20 mouse cellular contexts compared by ENCODE assay signal in genomic region chr16:76362982-76363381, GRCm38 (mm10). TPM values are rescaled to one million over a fixed set of nuclear protein-coding genes. Genes with fewer than 3 reads are reported as not detected.
DNase-seq lines count a peak whose midpoint lies in the region; ATAC-seq and TF ChIP-seq lines count a peak whose summit lies in the region.
"Had no signal": no experiment of that assay in that cellular context is flagged by ENCODE, and none has a peak within 500 bp of the region (broad histone marks: within the 10 kb centered on the region; RNA-seq: fewer than 3 reads in every experiment).

No protein-coding gene starts in this region.

- H3K9me3 ChIP-seq in liver, embryonic 16.5 days (replicated peaks; ENCODE audit: control insufficient read depth, low read length): no peaks in the 10 kb centered on the region
- no peaks in the 10 kb centered on the region for H3K9me3 ChIP-seq in liver, embryonic 12.5 days (replicated peaks)
- H3K9me3 ChIP-seq: embryonic facial prominence, embryonic 12.5 days; forebrain, embryonic 15.5 days; heart, embryonic 13.5 days; hindbrain, embryonic 12.5 days had no signal

- 0 out of 2 replicates have a peak overlapping the region, but pooled peaks have one; percentile 6 for H3K4me2 ChIP-seq in liver, embryonic 16.5 days (ENCODE audit: low read depth, low read length)
- H3K4me2 ChIP-seq in liver, embryonic 12.5 days: no peak overlapping the region
- H3K4me2 ChIP-seq: embryonic facial prominence, embryonic 12.5 days; forebrain, embryonic 15.5 days; heart, embryonic 13.5 days; hindbrain, embryonic 12.5 days had no signal

- H3K4me1 ChIP-seq in liver, embryonic 16.5 days (ENCODE audit: control insufficient read depth, low read depth, low read length): peaks cover 39% of the 10 kb centered on the region
- H3K4me1 ChIP-seq in liver, embryonic 12.5 days: peaks cover 85% of the 10 kb centered on the region
- peaks cover 3% of the 10 kb centered on the region for H3K4me1 ChIP-seq in bone marrow, adult 2 months (ENCODE audit: control insufficient read depth, insufficient read depth, low read length)
- H3K4me1 ChIP-seq: forebrain, embryonic 15.5 days had no signal

- DNase-seq in yolk sac, embryonic 10.5 days (ENCODE audit: low spot score): no peak
- no peak for DNase-seq in right cerebral cortex, postnatal 36 days (ENCODE audit: low spot score in 2 of 2)
- DNase-seq: adrenal gland, postnatal 25 days; cerebellum, adult 11 months; cerebellum, adult 8-10 months; cerebellum, postnatal 14 days; gastrocnemius, postnatal 14 days; heart, adult 11 months; heart, postnatal 36 days had no signal

- H3K27ac ChIP-seq in liver, embryonic 16.5 days (ENCODE audit: low read length): no peak overlapping the region
- no peak overlapping the region for H3K27ac ChIP-seq in liver, embryonic 12.5 days
- H3K27ac ChIP-seq in bone marrow, adult 2 months (ENCODE audit: control insufficient read depth, insufficient read depth, low read depth, low read length, poor library complexity): peak overlapping the region; percentile 18; the same call in 1 of the 2 replicates
- H3K27ac ChIP-seq: embryonic facial prominence, embryonic 12.5 days; forebrain, embryonic 15.5 days; heart, embryonic 13.5 days; hindbrain, embryonic 12.5 days had no signal

- TF ChIP-seq POLR2A in bone marrow, adult 2 months (IDR thresholded peaks at IDR 0.05; ENCODE audit: borderline replicate concordance, control insufficient read depth, low read depth, low read length): no peak

- no peak overlapping the region for H3K4me3 ChIP-seq in liver, embryonic 16.5 days (ENCODE audit: low read depth, low read length)
- no peak overlapping the region for H3K4me3 ChIP-seq in liver, embryonic 12.5 days
- H3K4me3 ChIP-seq in bone marrow, adult 2 months (replicated peaks; ENCODE audit: control insufficient read depth, low read depth, low read length): no peak overlapping the region
- H3K4me3 ChIP-seq: embryonic facial prominence, embryonic 12.5 days; forebrain, embryonic 15.5 days; heart, embryonic 13.5 days; hindbrain, embryonic 12.5 days had no signal

- 65% methylated on average over 12 of the region's 12 CpGs for WGBS in liver, embryonic 16.5 days (ENCODE audit: insufficient replicate concordance)
- WGBS in liver, embryonic 12.5 days (ENCODE audit: insufficient replicate concordance): 67% methylated on average over 12 of the region's 12 CpGs
- 43% methylated on average over 12 of the region's 12 CpGs for WGBS in bone marrow, adult 2 months

- no peak for TF ChIP-seq CTCF in bone marrow, adult 2 months (IDR thresholded peaks at IDR 0.05; ENCODE audit: control insufficient read depth, insufficient read depth, low read length)

- ATAC-seq in liver, embryonic 16.5 days (ENCODE audit: low read depth): no peak
- ATAC-seq in liver, embryonic 12.5 days: no peak
- ATAC-seq in hematopoietic stem cell, adult 5-6 weeks (replicated peaks in 1 of 2; ENCODE audit: insufficient read depth in 1 of 2, low FRiP score in 2 of 2, low TSS enrichment in 1 of 2, low read depth in 1 of 2, poor library complexity in 2 of 2, severe bottlenecking in 2 of 2): peak; percentile 14 to 24; a peak in 1 of 4 replicates
- ATAC-seq in monocyte, adult 5-6 weeks (replicated peaks; ENCODE audit: insufficient number of reproducible peaks, low FRiP score, low TSS enrichment, poor library complexity, severe bottlenecking): 0 out of 2 replicates have a peak, but pooled peaks have one; percentile 7
- ATAC-seq: forebrain, embryonic 15.5 days; hindbrain, embryonic 16.5 days; inflammation-experienced regulatory T-cells, adult 6 months had no signal

- no peak overlapping the region for H3K9ac ChIP-seq in liver, embryonic 16.5 days (ENCODE audit: low read depth, low read length)
- no peak overlapping the region for H3K9ac ChIP-seq in liver, embryonic 12.5 days
- H3K9ac ChIP-seq: embryonic facial prominence, embryonic 12.5 days; forebrain, embryonic 15.5 days; heart, embryonic 13.5 days; hindbrain, embryonic 12.5 days had no signal

- no peaks in the 10 kb centered on the region for H3K36me3 ChIP-seq in liver, embryonic 16.5 days (ENCODE audit: control insufficient read depth, insufficient read depth)
- H3K36me3 ChIP-seq in liver, embryonic 12.5 days: peaks cover 38% of the 10 kb centered on the region
- H3K36me3 ChIP-seq: forebrain, embryonic 15.5 days; hindbrain, embryonic 12.5 days had no signal

- H3K27me3 ChIP-seq in liver, embryonic 16.5 days (ENCODE audit: control insufficient read depth, insufficient read depth, low read depth, low read length): no peaks in the 10 kb centered on the region
- H3K27me3 ChIP-seq in liver, embryonic 12.5 days (replicated peaks): no peaks in the 10 kb centered on the region
- H3K27me3 ChIP-seq: embryonic facial prominence, embryonic 12.5 days; forebrain, embryonic 15.5 days; heart, embryonic 13.5 days; hindbrain, embryonic 12.5 days had no signal

RNA-seq across cellular contexts. Expression of gene Nrip1, which starts 10.6 kb away (rescaled TPM):
- polyA plus RNA-seq in liver, embryonic 16.5 days (2015; fragmentation: Nextera tagmentation; extraction: Ambion mirVana): 17.4 TPM in 2 replicates
- polyA plus RNA-seq in liver, embryonic 12.5 days (2016; fragmentation: Nextera tagmentation; extraction: Ambion mirVana): 32.0 and 32.1 TPM in 2 replicates
- 6.7 and 7.1 TPM in 2 replicates for polyA plus RNA-seq in bone marrow, adult 2 months (2011; ENCODE audit: insufficient read depth, insufficient read length, low replicate concordance, missing spikeins)
- 58.3 and 66.5 TPM in 2 replicates for total RNA-seq in hematopoietic stem cell, adult 5-6 weeks (2017)
- 27.9 to 36.9 TPM (median 29.3 TPM) in 3 replicates for total RNA-seq in monocyte, adult 5-6 weeks (2017)

Comparison
In these comparisons a context has a peak if more than half of its experiments do, and no peak if none do; other contexts are left out.
1. ATAC-seq: peak in hematopoietic stem cell, adult 5-6 weeks (2 of 2) and monocyte, adult 5-6 weeks (single experiment); none in liver, embryonic 16.5 days (single experiment) and liver, embryonic 12.5 days (single experiment).